Mouse (Mus musculus) hindbrain, embryonic 16.5 days (tissue): Measurements from ENCODE around the gene Tmem82. TPM values are rescaled to one million over a fixed set of nuclear protein-coding genes. Genes with fewer than 3 reads are reported as not detected.
A peak's percentile ranks its signal among the peaks of the same experiment; 100 is the strongest.

ENCODE experiments used
- ATAC-seq: fragments of 200-750 bp; cut with Nextera tagmentation; 2 replicates; pipeline ENCODE4 v1.8.0; 2017; ENCODE audit warnings: moderate TSS enrichment, moderate library complexity
- H3K27ac ChIP-seq: fragments of 300-500 bp; sonication (generic); 2 replicates; pipeline ENCODE4 v1.5.1; 2014; ENCODE audit warnings: low read depth, mild to moderate bottlenecking, control low read depth, low read length, moderate library complexity
- H3K27me3 ChIP-seq: fragments of 300-500 bp; sonication (generic); replicated peaks from 2 replicates; pipeline ENCODE4 v1.6.1; 2014; ENCODE audit warnings: low read length; ENCODE audit not compliant: control insufficient read depth, insufficient read depth
- H3K36me3 ChIP-seq: fragments of 300-500 bp; sonication (generic); 2 replicates; pipeline ENCODE4 v1.6.1; 2014; ENCODE audit warnings: mild to moderate bottlenecking, low read length, moderate library complexity, mixed read lengths; ENCODE audit not compliant: control insufficient read depth, insufficient read depth
- H3K4me1 ChIP-seq: fragments of 300-500 bp; sonication (generic); 2 replicates; pipeline ENCODE4 v1.6.1; 2014; ENCODE audit warnings: low read depth, low read length; ENCODE audit not compliant: control insufficient read depth, insufficient read depth
- H3K4me2 ChIP-seq: fragments of 300-500 bp; sonication (generic); 2 replicates; pipeline ENCODE4 v1.6.1; 2014; ENCODE audit warnings: mild to moderate bottlenecking, low read length, control low read depth, moderate library complexity
- H3K4me3 ChIP-seq: fragments of 300-500 bp; sonication (generic); 2 replicates; pipeline ENCODE4 v1.5.1; 2014; ENCODE audit warnings: mild to moderate bottlenecking, low read length, control low read depth, moderate library complexity
- H3K9ac ChIP-seq: fragments of 300-500 bp; sonication (generic); 2 replicates; pipeline ENCODE4 v1.6.1; 2014; ENCODE audit warnings: low read depth, mild to moderate bottlenecking, control low read depth, low read length, moderate library complexity
- H3K9me3 ChIP-seq: fragments of 300-500 bp; sonication (generic); 2 replicates; pipeline ENCODE4 v1.6.1; 2014; ENCODE audit warnings: mild to moderate bottlenecking, low read length, moderate library complexity; ENCODE audit not compliant: control insufficient read depth
- WGBS: fragments of 180-500 bp; shearing (Covaris S2); extraction: QIAGEN DNeasy Blood & Tissue Kit; methylation state at CpG from one replicate; pipeline ENCODE4 v1.1.7; 2014; 5-methylcytosine and 5-hydroxymethylcytosine counted together
- polyA plus RNA-seq: library from polyadenylated mRNA; unstranded; fragments of >200 nt; fragmentation: Nextera tagmentation; extraction: Ambion mirVana; gene quantifications from 2 replicates; pipeline ENCODE4 v1.2.1, GENCODE M21; 2015

Tmem82 gene
- polyA plus RNA-seq, 1 experiment from 2014 or later = 0.45 TPM

DNA sequence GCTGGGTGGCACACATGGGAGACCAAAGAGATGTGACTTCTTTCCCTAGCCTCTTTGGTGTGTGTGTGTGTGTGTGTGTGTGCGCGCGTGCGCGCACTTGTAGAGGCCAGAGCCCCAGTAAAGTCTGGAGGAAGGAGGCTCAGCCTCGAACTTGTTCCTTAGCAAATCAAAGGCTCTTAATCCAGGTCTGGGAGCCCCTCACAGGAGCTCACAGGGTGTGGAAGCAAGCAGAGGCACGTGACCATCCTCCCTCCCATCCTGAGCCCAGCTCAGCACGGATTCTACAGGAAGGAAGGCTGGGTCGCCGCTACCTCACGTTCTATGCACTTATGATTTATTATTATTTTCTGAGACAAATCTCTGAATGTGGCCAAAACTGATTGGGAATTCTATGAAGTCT is 42.0 kb downstream of the Tmem82 start:
- ATAC-seq = no peak
- H3K27me3 ChIP-seq = no peaks in the 10 kb centered on the region
- H3K4me2 ChIP-seq = no peak overlapping the region
- H3K9ac ChIP-seq = no peak overlapping the region
- H3K4me3 ChIP-seq = no peak overlapping the region
- H3K27ac ChIP-seq = no peak overlapping the region
- no peaks in the 10 kb centered on the region; the same call in 1 of the 2 replicates for H3K4me1 ChIP-seq
- 90% methylated on average over 11 of the region's 11 CpGs for WGBS
- H3K9me3 ChIP-seq = peaks cover 3% of the 10 kb centered on the region; the same call in 1 of the 2 replicates
- peaks cover 2% of the 10 kb centered on the region for H3K36me3 ChIP-seq

DNA sequence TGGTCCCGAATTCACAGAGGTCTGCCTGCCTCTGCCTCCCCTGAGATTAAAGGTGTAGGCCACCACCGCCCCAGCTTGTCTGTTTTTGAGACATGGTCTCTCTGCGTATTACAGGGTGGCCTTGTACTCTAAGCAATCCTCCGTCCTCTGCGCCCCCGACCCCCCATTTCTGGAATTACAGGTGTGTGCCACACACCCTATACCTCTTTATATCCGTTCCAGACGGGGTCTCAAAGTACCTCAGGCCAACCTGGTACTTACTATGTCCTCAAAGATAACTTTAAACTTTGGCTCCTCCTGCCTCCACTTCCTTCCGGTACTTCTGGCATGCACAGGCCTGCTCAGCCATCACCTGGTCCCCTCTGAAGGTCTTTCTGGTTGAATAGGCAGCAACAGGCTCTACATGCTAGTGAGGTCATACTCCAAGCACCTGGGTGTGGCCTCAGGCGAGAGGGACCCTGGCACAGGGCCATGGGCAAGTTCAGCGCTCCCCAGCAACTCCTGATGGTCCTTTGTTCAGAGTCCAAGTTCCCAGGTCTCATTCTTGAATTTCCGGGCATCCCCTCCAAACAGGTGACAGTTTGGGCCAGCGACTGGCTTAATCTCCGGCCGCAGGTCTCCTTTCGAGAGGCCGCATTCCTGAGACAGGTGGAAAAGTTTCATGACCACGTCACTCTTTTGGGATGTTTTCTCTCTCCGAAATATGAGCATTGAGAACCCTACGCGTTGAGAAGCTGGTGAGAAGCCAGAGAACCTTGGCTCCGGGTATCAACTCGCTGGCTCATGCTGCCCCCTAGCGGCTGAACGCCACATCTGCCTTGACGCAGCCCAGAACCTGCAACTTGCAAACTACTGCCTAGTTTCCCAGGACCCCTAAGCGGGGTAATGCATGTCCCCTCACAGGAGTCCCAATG is 43.4 kb downstream of the Tmem82 start:
- H3K4me3 ChIP-seq = no peak overlapping the region
- peak overlapping the region; percentile 31; the same call in 1 of the 2 replicates for H3K4me2 ChIP-seq
- peaks cover 2% of the 10 kb centered on the region for H3K36me3 ChIP-seq
- H3K27ac ChIP-seq = no peak overlapping the region
- no peaks in the 10 kb centered on the region; the same call in 1 of the 2 replicates for H3K4me1 ChIP-seq
- peak; percentile 70 for ATAC-seq
- WGBS = 43% methylated on average over 27 of the region's 27 CpGs
- H3K9ac ChIP-seq = no peak overlapping the region
- peaks cover 3% of the 10 kb centered on the region; the same call in 1 of the 2 replicates for H3K9me3 ChIP-seq
- H3K27me3 ChIP-seq = no peaks in the 10 kb centered on the region

DNA sequence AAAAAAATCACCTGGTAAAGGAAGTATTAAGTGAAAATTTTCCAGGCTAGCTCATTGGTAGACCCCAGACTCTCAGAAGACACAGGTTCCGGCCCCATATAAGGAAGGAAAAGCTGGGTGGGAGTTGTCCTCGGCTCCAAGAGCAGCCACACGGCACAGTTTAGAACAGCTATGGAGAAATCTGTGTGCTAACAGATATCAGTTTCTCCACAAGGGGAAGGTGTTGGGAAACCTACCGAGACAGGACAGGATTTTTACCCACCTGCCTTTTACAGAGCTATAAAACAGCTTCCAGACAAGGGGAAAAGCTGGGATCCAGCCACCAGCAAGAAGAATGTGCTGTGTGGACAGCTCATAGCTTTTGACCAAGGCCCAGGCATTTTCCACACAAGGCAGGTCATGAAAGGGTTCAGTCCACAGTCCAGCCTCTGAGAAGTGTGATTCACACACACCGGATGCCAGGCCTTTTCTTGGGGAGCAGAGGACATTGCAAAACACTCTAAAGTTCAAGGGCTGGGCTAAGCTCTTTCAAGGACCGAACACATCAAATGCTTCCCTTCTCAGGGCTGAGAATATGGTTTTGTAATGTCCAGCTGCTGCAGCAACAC is 45.0 kb downstream of the Tmem82 start:
- no peaks in the 10 kb centered on the region for H3K27me3 ChIP-seq
- H3K36me3 ChIP-seq = peaks cover 2% of the 10 kb centered on the region
- no peak for ATAC-seq

DNA sequence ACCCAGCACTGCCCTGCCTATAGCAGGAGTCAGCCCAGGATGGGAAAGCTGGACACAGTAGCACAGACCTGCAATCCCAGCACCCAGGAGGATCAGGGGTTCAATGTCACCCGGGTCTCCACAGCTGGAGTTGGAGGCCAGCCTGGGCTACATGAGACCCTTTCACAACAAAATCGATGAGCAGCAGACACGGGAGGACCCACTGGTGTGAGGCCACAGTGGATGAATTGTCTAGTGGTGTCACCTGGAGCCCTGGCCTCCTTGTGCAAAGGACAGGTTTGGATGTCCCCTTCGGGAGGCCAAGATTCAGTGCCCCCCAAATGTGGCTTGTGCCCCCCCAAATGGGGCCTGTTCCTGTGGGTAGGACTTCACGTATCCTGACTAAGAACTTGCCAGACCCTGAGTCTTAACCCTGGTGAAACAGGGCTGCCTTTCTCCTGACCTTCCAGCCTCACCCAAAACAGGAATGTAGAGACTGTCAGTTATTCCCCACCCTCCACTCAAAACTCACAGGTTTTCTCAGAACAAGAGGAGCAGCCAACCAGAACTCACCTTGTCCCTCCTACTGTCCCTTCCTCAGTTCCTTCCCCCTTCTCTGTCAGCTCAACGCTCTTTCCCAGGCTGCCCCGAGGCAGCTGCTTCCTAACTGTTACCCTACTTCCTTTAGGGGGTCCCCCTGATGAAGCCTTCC is 45.6 kb downstream of the Tmem82 start:
- Histone ChIP-seq H3K4me3 (no peak overlapping the region), H3K4me1 (no peaks in the 10 kb centered on the region; the same call in 1 of the 2 replicates), H3K27ac (no peak overlapping the region), H3K9ac (no peak overlapping the region), H3K27me3 (no peaks in the 10 kb centered on the region), H3K9me3 (peaks cover 3% of the 10 kb centered on the region; the same call in 1 of the 2 replicates), H3K36me3 (peaks cover 2% of the 10 kb centered on the region), H3K4me2 (no peak overlapping the region)
- 79% methylated on average over 7 of the region's 7 CpGs for WGBS
- no peak for ATAC-seq

More for the DNA sequence above, 45.0 kb downstream of the Tmem82 start:
- 67% methylated on average over 6 of the region's 6 CpGs for WGBS
- Histone ChIP-seq H3K27ac (no peak overlapping the region), H3K9me3 (peaks cover 3% of the 10 kb centered on the region; the same call in 1 of the 2 replicates), H3K4me3 (no peak overlapping the region), H3K4me1 (no peaks in the 10 kb centered on the region; the same call in 1 of the 2 replicates), H3K9ac (no peak overlapping the region), H3K4me2 (no peak overlapping the region)

DNA sequence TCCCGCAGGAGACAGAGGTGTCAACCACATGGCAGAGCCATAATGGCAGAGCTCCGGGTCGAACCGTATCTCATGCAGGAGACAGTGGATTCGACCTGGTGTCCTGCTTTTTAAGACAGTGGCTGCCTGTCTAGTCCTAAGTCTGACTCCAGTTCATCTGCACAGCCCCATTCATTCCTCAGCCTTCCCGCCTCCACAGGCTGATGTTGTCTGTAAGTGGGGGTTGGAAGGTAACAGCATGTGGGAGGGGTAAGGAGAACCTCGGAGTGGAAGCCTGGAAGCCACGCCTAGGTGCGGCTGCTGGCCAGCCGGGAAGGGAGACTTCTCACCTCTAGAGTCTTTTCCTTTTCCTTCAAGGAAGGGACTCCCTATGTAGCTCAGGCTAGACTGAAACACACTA is 46.5 kb downstream of the Tmem82 start:
- no peak overlapping the region for H3K4me3 ChIP-seq
- no peak for ATAC-seq
- no peak overlapping the region for H3K9ac ChIP-seq
- peaks cover 2% of the 10 kb centered on the region; the same call in 1 of the 2 replicates for H3K9me3 ChIP-seq
- H3K4me1 ChIP-seq = no peaks in the 10 kb centered on the region; the same call in 1 of the 2 replicates
- WGBS = 80% methylated on average over 10 of the region's 10 CpGs
- H3K27me3 ChIP-seq = no peaks in the 10 kb centered on the region
- no peak overlapping the region for H3K4me2 ChIP-seq
- H3K27ac ChIP-seq = no peak overlapping the region
- H3K36me3 ChIP-seq = peaks cover 1% of the 10 kb centered on the region; the same call in 1 of the 2 replicates

DNA sequence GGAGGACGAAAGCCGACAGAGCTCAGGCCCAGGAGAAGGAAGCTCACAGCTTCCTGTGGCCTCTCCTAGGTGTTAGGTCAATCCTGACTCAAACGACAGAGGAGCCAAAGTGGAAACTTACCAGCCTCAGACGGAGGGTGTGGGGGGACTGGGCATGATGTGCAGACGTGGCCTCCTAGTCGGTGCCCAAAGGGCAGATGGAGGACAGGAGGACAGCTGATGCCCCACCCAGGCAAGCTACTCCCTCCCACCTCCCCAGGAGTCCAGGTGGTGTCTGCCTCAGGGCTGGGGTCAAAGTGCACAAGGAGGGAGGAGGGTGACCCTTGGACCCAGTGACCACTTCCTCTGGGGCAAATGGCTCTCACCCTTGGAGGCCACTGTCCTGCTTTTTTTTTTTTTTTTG is 47.1 kb downstream of the Tmem82 start:
- Histone ChIP-seq H3K4me1 (no peaks in the 10 kb centered on the region; the same call in 1 of the 2 replicates), H3K27me3 (no peaks in the 10 kb centered on the region), H3K36me3 (no peaks in the 10 kb centered on the region), H3K27ac (no peak overlapping the region), H3K4me2 (no peak overlapping the region), H3K9me3 (no peaks in the 10 kb centered on the region), H3K9ac (no peak overlapping the region), H3K4me3 (no peak overlapping the region)
- ATAC-seq = no peak
- WGBS = 69% methylated on average over 6 of the region's 6 CpGs

DNA sequence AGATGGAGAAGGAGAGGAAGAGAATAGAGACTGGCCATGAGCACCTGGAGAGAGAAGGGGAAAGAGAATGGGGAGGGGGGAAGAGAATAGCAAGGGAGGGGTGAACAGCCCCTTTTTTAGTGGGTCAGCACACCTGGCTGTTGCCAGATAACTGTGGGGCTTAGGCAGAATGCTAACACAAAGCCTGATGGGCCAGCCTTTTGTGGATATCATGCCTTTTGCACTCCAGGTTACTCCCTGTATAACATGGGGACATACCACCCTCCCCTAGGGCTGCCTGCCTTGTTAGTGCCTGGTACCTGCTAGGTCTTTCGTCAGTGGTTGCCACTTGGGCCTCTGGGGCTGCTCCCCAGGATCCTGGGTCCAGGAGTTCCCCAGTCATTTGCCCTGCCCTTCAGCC is 47.6 kb downstream of the Tmem82 start:
- Histone ChIP-seq H3K9me3 (no peaks in the 10 kb centered on the region), H3K9ac (no peak overlapping the region), H3K4me3 (no peak overlapping the region), H3K27me3 (no peaks in the 10 kb centered on the region), H3K4me1 (no peaks in the 10 kb centered on the region; the same call in 1 of the 2 replicates), H3K36me3 (no peaks in the 10 kb centered on the region), H3K27ac (no peak overlapping the region), H3K4me2 (no peak overlapping the region)
- 90% methylated on average over 1 of the region's 1 CpGs for WGBS
- no peak for ATAC-seq

DNA sequence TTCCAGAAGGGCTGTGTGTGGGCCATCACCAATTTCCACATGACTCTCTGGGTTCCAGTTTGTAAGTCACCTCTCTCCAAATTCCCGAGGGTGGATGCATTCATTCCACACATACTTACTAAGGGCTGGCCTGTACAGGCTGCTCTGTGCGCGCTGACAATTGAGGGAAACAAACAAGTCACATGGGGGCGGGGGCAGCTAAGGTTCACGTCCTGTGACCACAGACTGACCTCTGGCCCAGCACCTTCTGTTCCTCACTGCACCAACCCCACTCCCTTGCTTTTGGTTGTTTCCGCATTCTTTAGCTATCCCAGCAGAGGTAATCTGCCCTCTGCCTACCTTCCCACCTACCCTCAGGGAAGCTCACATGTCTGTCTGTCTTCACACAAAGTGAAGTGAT is 48.4 kb downstream of the Tmem82 start:
- no peak overlapping the region for H3K4me3 ChIP-seq
- no peaks in the 10 kb centered on the region for H3K27me3 ChIP-seq
- no peaks in the 10 kb centered on the region for H3K9me3 ChIP-seq
- no peak for ATAC-seq
- no peaks in the 10 kb centered on the region; the same call in 1 of the 2 replicates for H3K4me1 ChIP-seq
- H3K4me2 ChIP-seq = no peak overlapping the region
- no peaks in the 10 kb centered on the region for H3K36me3 ChIP-seq
- 64% methylated on average over 6 of the region's 6 CpGs for WGBS
- H3K27ac ChIP-seq = no peak overlapping the region
- H3K9ac ChIP-seq = no peak overlapping the region
